Mouse (Mus musculus): ENCODE measurements around the gene 1700067P10Rik. TPM values are rescaled to one million over a fixed set of nuclear protein-coding genes. Genes with fewer than 3 reads are reported as not detected.

1700067P10Rik gene
- polyA plus RNA-seq (2014; fragmentation: Nextera tagmentation; extraction: Ambion mirVana): not detected in 2 replicates

DNA sequence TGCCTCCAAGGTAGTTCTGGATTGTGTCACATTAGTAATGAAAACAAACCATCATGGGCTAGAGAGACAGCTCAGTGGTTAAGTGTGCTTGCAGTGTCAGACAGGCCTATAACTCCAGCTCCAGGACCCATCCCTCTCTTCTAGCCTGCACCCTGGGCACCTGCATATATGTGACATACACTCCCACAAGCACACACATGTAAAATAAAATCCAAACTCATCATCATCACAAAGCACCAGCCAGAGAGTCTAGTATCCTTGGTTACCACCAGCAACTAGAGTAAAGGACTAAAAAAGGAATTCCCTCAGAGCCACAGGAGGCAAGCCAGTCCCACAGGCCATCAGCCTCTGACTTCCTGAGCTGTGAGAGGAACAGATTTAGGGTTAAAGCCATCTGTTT, at the start of gene 1700067P10Rik:
Gene 1700067P10Rik (plus strand): TSS at position 301 of the 400 bp plus-strand sequence.
- Histone ChIP-seq H3K4me1 (replicated peaks; ENCODE audit: control insufficient read depth, insufficient read depth, low read length) (no peaks in the 10 kb centered on the region), H3K4me2 (replicated peaks; ENCODE audit: low read depth, low read length) (no peak within 1 kb of the TSS), H3K4me3 (ENCODE audit: low read depth, low read length) (no peak within 1 kb of the TSS), H3K36me3 (ENCODE audit: control insufficient read depth, insufficient read depth, low read length) (no peaks in the 10 kb centered on the region), H3K9me3 (ENCODE audit: control insufficient read depth, low read length) (no peaks in the 10 kb centered on the region; the same call in 1 of the 2 replicates), H3K9ac (ENCODE audit: low read depth, low read length) (no peak within 1 kb of the TSS), H3K27me3 (ENCODE audit: control insufficient read depth, insufficient read depth, low read length) (peaks cover 4% of the 10 kb centered on the region), H3K27ac (ENCODE audit: low read depth, low read length) (no peak within 1 kb of the TSS)
- DNase-seq (ENCODE audit: low spot score) (no peak), ATAC-seq (ENCODE audit: low FRiP score) (no peak)

DNA sequence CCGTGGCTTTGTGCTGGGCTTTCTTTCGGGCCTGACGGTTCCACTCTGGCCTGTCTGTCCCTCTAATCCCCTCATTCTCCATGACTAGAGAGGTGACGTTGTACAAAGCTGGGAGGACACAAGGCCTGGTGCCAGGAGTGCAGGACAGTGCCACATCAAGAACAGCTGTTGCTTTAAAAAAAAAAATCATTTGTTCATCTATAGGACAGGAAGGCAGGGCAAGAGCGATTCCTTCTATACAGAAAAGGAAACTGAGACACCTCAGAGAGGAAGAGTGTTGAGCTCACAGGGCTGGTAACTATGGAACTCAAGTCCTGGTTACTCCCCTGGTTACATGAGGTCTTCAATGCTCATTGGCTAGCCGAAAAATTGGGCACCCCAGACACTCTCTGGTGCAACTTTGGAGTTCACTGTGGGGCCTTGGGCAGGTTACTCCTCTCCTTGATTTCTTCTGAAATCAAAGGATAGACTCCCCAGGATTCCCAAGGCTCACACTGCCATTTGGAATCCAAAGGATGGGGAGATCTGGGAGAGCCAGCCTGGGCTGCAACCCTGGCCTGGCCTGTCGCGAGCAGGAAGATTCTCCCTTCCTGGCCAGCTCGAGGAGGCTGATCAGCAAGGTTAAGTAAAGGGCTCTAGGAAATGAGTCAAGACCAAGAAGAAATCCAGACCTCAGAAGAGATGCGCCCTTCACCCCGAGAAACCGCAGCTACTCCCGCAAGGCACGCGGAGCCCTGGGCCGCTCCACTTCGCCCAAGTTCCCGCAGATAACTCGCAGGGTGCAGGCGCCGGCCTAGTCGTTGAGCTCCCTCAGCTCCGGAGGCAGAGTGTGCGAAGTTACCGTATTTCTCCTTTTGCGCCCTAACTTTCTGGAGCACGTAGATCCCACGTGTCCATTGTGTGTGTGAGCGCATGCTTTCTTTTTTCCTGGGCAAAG, 47.5 kb upstream of the 1700067P10Rik start:
- DNase-seq (ENCODE audit: low spot score) (peak; percentile 75), ATAC-seq (ENCODE audit: low FRiP score) (peak; percentile 57; the same call in 1 of the 2 replicates)
- 5% methylated on average over 29 of the region's 29 CpGs for WGBS
- no peaks in the 10 kb centered on the region for H3K36me3 ChIP-seq (ENCODE audit: control insufficient read depth, insufficient read depth, low read length)
- no peaks in the 10 kb centered on the region for H3K9me3 ChIP-seq (ENCODE audit: control insufficient read depth, low read length)
- peak overlapping the region; percentile 22; the same call in 1 of the 2 replicates for H3K4me2 ChIP-seq (replicated peaks; ENCODE audit: low read depth, low read length)
- H3K9ac ChIP-seq (ENCODE audit: low read depth, low read length): 0 out of 2 replicates have a peak overlapping the region, but pooled peaks have one; percentile 36
- peak overlapping the region; percentile 70 for H3K27ac ChIP-seq (ENCODE audit: low read depth, low read length)
- H3K27me3 ChIP-seq (ENCODE audit: control insufficient read depth, insufficient read depth, low read length): no peaks in the 10 kb centered on the region
- H3K4me1 ChIP-seq (replicated peaks; ENCODE audit: control insufficient read depth, insufficient read depth, low read length): peaks cover 8% of the 10 kb centered on the region
- H3K4me3 ChIP-seq (ENCODE audit: low read depth, low read length): peak overlapping the region; percentile 16; the same call in 1 of the 2 replicates

DNA sequence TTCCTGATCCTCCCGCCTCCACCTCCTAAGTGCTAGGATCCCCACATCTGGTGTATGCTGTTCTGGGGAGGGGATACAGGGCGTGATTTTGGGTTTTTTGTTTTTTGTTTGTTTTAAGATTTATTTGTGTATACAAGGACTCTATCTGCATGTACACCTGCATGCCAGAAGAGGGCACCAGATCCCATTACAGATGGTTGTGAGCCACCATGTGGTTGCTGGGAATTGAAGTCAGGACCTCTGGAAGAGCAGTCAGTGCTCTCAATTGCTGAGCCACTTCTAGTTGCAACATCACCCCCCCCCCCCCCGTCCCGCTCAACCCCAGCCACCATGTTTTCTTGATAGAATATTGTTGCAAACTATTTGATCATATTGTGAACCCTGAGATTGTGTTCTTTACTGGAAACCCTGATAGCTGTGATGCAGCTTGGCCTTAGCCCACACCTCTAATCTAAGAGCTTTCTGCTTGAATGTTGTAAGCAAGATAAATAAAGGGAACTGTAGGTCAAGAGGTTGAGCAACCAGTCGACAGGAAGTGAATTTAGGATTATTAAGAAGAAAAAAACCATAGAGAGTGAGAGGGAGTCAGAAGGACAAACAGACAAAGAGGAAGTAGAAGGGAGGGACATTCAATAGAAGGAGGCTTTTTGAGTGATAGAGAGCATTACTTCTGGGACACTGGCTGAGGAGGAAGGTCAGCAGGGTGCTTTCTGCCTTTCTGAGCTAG, 45.8 kb upstream of the 1700067P10Rik start:
- ATAC-seq (ENCODE audit: low FRiP score) (no peak), DNase-seq (ENCODE audit: low spot score) (no peak)
- 76% methylated on average over 5 of the region's 5 CpGs for WGBS
- no peak overlapping the region for H3K4me2 ChIP-seq (replicated peaks; ENCODE audit: low read depth, low read length)
- peaks cover 8% of the 10 kb centered on the region for H3K4me1 ChIP-seq (replicated peaks; ENCODE audit: control insufficient read depth, insufficient read depth, low read length)
- no peak overlapping the region for H3K4me3 ChIP-seq (ENCODE audit: low read depth, low read length)
- H3K9ac ChIP-seq (ENCODE audit: low read depth, low read length): no peak overlapping the region
- no peak overlapping the region for H3K27ac ChIP-seq (ENCODE audit: low read depth, low read length)
- no peaks in the 10 kb centered on the region for H3K36me3 ChIP-seq (ENCODE audit: control insufficient read depth, insufficient read depth, low read length)
- no peaks in the 10 kb centered on the region for H3K9me3 ChIP-seq (ENCODE audit: control insufficient read depth, low read length)
- no peaks in the 10 kb centered on the region for H3K27me3 ChIP-seq (ENCODE audit: control insufficient read depth, insufficient read depth, low read length)

DNA sequence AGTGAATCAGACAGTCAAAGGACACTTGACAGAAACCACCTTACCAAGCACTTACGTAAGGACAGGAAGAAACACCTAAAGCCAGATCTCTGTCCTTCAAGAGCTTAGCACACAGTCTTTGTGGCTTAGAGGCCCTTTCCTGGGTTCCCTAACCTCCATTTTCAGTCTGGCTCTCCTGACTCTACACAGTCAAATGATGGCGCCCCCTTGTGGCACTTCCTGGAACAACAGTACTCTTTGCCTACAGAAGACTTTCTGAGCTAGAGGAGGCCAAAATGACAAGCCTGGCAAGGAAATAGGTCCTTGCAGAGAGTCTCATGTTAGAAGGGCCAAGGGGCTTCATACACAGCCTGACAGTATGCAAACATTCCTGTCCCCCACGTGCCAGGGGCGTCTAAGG, 43.5 kb upstream of the 1700067P10Rik start:
- whole genome bisulfite sequencing: 33% methylated on average over 4 of the region's 4 CpGs
- peak; percentile 87 for DNase-seq (ENCODE audit: low spot score)
- Histone ChIP-seq H3K36me3 (ENCODE audit: control insufficient read depth, insufficient read depth, low read length) (no peaks in the 10 kb centered on the region), H3K4me2 (replicated peaks; ENCODE audit: low read depth, low read length) (no peak overlapping the region), H3K27ac (ENCODE audit: low read depth, low read length) (no peak overlapping the region), H3K9ac (ENCODE audit: low read depth, low read length) (no peak overlapping the region), H3K4me3 (ENCODE audit: low read depth, low read length) (no peak overlapping the region), H3K9me3 (ENCODE audit: control insufficient read depth, low read length) (no peaks in the 10 kb centered on the region), H3K4me1 (replicated peaks; ENCODE audit: control insufficient read depth, insufficient read depth, low read length) (peaks cover 2% of the 10 kb centered on the region; the same call in 1 of the 2 replicates), H3K27me3 (ENCODE audit: control insufficient read depth, insufficient read depth, low read length) (no peaks in the 10 kb centered on the region)
- no peak for ATAC-seq (ENCODE audit: low FRiP score)

DNA sequence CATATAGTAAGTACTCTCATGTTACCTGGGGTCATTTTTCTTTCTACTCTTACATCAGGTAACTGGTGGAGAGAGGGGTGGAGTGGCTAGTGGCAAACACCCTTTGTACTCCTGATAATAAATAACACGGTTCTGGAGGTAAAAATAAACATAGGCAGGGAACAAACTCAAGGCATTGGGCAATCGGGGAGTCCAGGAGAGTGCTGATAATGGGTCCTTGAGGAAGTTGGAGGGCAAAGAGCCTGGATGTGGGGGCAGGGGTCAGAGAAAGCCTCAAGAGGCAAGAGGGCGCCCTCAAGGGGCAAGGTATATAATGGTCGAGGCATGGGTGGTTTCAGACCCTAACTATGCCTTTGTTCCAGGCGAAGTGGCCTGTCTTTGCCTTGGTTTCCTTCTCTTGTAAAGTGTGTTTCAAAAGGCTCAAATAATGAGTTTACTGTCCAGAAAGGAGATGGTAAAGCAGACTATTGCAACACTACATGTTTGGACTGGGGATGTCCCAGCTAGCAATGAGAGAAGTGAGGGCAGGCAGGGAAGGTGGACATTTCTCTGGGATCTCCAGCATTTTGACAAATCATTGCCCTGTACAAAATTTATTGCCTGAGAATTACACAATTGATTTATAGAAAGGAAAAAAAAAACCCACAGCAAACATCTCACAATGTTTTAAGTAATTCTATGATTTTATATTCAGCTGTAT, 37.3 kb upstream of the 1700067P10Rik start:
- Histone ChIP-seq H3K9me3 (ENCODE audit: control insufficient read depth, low read length) (no peaks in the 10 kb centered on the region), H3K36me3 (ENCODE audit: control insufficient read depth, insufficient read depth, low read length) (no peaks in the 10 kb centered on the region), H3K9ac (ENCODE audit: low read depth, low read length) (no peak overlapping the region), H3K27ac (ENCODE audit: low read depth, low read length) (no peak overlapping the region), H3K4me3 (ENCODE audit: low read depth, low read length) (no peak overlapping the region), H3K27me3 (ENCODE audit: control insufficient read depth, insufficient read depth, low read length) (0 out of 2 replicates have a peak, but pooled peaks cover 3% of the 10 kb centered on the region), H3K4me1 (replicated peaks; ENCODE audit: control insufficient read depth, insufficient read depth, low read length) (no peaks in the 10 kb centered on the region), H3K4me2 (replicated peaks; ENCODE audit: low read depth, low read length) (no peak overlapping the region)
- no peak for DNase-seq (ENCODE audit: low spot score)
- no peak for ATAC-seq (ENCODE audit: low FRiP score)
- 75% methylated on average over 5 of the region's 5 CpGs for WGBS

DNA sequence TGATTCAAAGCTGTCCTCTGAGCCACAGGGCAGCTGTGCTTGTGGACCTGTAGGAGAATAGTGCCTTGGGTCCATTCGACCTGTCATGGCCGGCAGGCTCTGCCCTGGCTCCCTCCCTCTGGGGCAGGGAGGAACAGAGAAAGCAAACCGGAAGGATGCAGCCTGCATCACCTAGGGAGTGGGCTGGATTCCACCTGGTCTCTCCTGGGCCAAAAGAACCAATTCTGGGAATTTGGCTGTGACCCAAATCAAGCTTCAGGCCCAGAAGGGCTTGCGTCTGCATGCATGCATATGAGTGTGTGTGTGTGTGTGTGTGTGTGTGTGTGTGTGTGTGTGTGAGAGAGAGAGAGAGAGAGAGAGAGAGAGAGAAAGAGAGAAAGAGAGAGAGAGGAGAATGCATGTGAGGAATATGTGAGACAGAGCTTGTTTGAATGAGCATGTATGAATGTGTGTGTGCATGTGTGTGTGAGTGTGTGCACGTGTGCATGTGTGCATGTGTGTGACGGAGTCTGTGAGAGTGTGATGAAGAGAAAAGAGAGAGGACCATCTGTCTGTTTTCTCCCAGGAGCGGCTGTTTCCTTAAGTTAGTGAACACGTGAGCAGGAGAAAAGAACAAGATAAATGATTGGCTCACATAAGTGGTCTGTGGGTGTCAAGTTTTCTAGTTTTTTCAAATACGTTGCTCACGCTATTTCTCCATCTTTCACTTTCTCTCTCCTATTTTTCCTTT, 36.6 kb upstream of the 1700067P10Rik start:
- 0 out of 2 replicates have a peak, but pooled peaks cover 3% of the 10 kb centered on the region for H3K27me3 ChIP-seq (ENCODE audit: control insufficient read depth, insufficient read depth, low read length)
- no peak for DNase-seq (ENCODE audit: low spot score)
- H3K4me3 ChIP-seq (ENCODE audit: low read depth, low read length): no peak overlapping the region
- H3K9ac ChIP-seq (ENCODE audit: low read depth, low read length): no peak overlapping the region
- H3K27ac ChIP-seq (ENCODE audit: low read depth, low read length): no peak overlapping the region
- H3K9me3 ChIP-seq (ENCODE audit: control insufficient read depth, low read length): no peaks in the 10 kb centered on the region
- no peaks in the 10 kb centered on the region for H3K36me3 ChIP-seq (ENCODE audit: control insufficient read depth, insufficient read depth, low read length)
- H3K4me2 ChIP-seq (replicated peaks; ENCODE audit: low read depth, low read length): no peak overlapping the region
- WGBS: 81% methylated on average over 10 of the region's 10 CpGs
- peaks cover 4% of the 10 kb centered on the region; the same call in 1 of the 2 replicates for H3K4me1 ChIP-seq (replicated peaks; ENCODE audit: control insufficient read depth, insufficient read depth, low read length)
- no peak for ATAC-seq (ENCODE audit: low FRiP score)

DNA sequence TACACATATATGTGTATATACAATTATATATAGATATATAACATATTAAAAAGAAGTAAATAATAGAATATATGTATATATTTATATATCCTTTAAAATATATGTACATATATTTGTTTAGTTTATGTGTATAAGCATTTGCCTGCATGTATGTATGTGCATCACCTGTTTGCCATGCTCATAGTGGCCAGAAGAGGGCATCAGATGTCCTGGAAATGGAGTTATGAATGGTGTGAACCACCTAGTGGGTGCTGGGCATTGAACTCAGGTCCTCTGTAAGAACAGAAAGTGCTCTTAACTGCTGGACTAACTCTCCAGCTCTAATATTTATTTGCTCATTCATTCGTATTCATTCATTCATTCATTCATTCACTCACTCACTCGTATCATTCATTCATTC, 35.5 kb upstream of the 1700067P10Rik start:
- WGBS: 77% methylated on average over 2 of the region's 2 CpGs
- no peak overlapping the region for H3K4me2 ChIP-seq (replicated peaks; ENCODE audit: low read depth, low read length)
- H3K9ac ChIP-seq (ENCODE audit: low read depth, low read length): no peak overlapping the region
- ATAC-seq (ENCODE audit: low FRiP score) (no peak), DNase-seq (ENCODE audit: low spot score) (no peak)
- H3K27ac ChIP-seq (ENCODE audit: low read depth, low read length): no peak overlapping the region
- H3K4me1 ChIP-seq (replicated peaks; ENCODE audit: control insufficient read depth, insufficient read depth, low read length): peaks cover 9% of the 10 kb centered on the region
- H3K4me3 ChIP-seq (ENCODE audit: low read depth, low read length): no peak overlapping the region
- H3K27me3 ChIP-seq (ENCODE audit: control insufficient read depth, insufficient read depth, low read length): 0 out of 2 replicates have a peak, but pooled peaks cover 5% of the 10 kb centered on the region
- no peaks in the 10 kb centered on the region for H3K36me3 ChIP-seq (ENCODE audit: control insufficient read depth, insufficient read depth, low read length)
- no peaks in the 10 kb centered on the region for H3K9me3 ChIP-seq (ENCODE audit: control insufficient read depth, low read length)
